Mouse (Mus musculus) stomach, postnatal 0 days (tissue): Measurements from ENCODE around the gene Prm2.

Experiments
- CTCF ChIP-seq: IDR thresholded peaks from 2 replicates; pipeline ENCODE4 v1.5.1; 2016; ENCODE audit warnings: antibody characterized with exemption, low read depth, mild to moderate bottlenecking, moderate library complexity
- EP300 ChIP-seq: optimal IDR thresholded peaks from 2 replicates; pipeline ENCODE3; 2016; ENCODE audit warnings: antibody characterized with exemption

GRCm38 (mm10) chr16:10825840-10826239, 29.9 kb upstream of the Prm2 start:
- TF ChIP-seq CTCF (no peak), EP300 (no peak)
